Mouse (Mus musculus) liver, embryonic 15.5 days (tissue): ENCODE measurements around the gene Zpbp. TPM values are rescaled to one million over a fixed set of nuclear protein-coding genes. Genes with fewer than 3 reads are reported as not detected.

Experiments used
- ATAC-seq: fragments of 200-750 bp; cut with Nextera tagmentation; 2 replicates; pipeline ENCODE4 v1.8.0; 2017; ENCODE audit warnings: moderate number of reproducible peaks, mild to moderate bottlenecking, moderate library complexity; ENCODE audit not compliant: insufficient read depth
- H3K27ac ChIP-seq: fragments of 300-500 bp; sonication (generic); replicated peaks from 2 replicates; pipeline ENCODE4 v1.5.1; 2015; ENCODE audit warnings: mild to moderate bottlenecking, inconsistent platforms
- H3K27me3 ChIP-seq: fragments of 300-500 bp; sonication (generic); 2 replicates; pipeline ENCODE4 v1.6.1; 2015; ENCODE audit warnings: mild to moderate bottlenecking, inconsistent platforms
- H3K36me3 ChIP-seq: fragments of 300-500 bp; sonication (generic); replicated peaks from 2 replicates; pipeline ENCODE4 v1.6.1; 2015; ENCODE audit warnings: moderate library complexity, mild to moderate bottlenecking, inconsistent platforms
- H3K4me1 ChIP-seq: fragments of 300-500 bp; sonication (generic); replicated peaks from 2 replicates; pipeline ENCODE4 v1.6.1; 2015; ENCODE audit warnings: inconsistent platforms
- H3K4me2 ChIP-seq: fragments of 300-500 bp; sonication (generic); 2 replicates; pipeline ENCODE4 v1.6.1; 2015; ENCODE audit warnings: moderate library complexity, mild to moderate bottlenecking, inconsistent platforms
- H3K4me3 ChIP-seq: fragments of 300-500 bp; sonication (generic); replicated peaks from 2 replicates; pipeline ENCODE4 v1.5.1; 2015; ENCODE audit warnings: mild to moderate bottlenecking, inconsistent platforms
- H3K9ac ChIP-seq: fragments of 300-500 bp; sonication (generic); 2 replicates; pipeline ENCODE4 v1.6.1; 2015; ENCODE audit warnings: moderate library complexity, mild to moderate bottlenecking, inconsistent platforms
- H3K9me3 ChIP-seq: fragments of 300-500 bp; sonication (generic); replicated peaks from 2 replicates; pipeline ENCODE4 v1.6.1; 2016; ENCODE audit warnings: inconsistent platforms
- WGBS: fragments of 180-500 bp; shearing (Covaris S2); methylation state at CpG from one replicate; pipeline ENCODE4 v1.1.7; 2015; ENCODE audit warnings: mixed read lengths; ENCODE audit not compliant: insufficient replicate concordance; 5-methylcytosine and 5-hydroxymethylcytosine counted together
- polyA plus RNA-seq: library from polyadenylated mRNA; unstranded; fragments of >200 nt; fragmentation: Nextera tagmentation; extraction: Ambion mirVana; gene quantifications from 2 replicates; pipeline ENCODE4 v1.2.1, GENCODE M21; 2015

The Zpbp gene
- polyA plus RNA-seq: 0.15 and 0.21 TPM in 2 replicates

DNA sequence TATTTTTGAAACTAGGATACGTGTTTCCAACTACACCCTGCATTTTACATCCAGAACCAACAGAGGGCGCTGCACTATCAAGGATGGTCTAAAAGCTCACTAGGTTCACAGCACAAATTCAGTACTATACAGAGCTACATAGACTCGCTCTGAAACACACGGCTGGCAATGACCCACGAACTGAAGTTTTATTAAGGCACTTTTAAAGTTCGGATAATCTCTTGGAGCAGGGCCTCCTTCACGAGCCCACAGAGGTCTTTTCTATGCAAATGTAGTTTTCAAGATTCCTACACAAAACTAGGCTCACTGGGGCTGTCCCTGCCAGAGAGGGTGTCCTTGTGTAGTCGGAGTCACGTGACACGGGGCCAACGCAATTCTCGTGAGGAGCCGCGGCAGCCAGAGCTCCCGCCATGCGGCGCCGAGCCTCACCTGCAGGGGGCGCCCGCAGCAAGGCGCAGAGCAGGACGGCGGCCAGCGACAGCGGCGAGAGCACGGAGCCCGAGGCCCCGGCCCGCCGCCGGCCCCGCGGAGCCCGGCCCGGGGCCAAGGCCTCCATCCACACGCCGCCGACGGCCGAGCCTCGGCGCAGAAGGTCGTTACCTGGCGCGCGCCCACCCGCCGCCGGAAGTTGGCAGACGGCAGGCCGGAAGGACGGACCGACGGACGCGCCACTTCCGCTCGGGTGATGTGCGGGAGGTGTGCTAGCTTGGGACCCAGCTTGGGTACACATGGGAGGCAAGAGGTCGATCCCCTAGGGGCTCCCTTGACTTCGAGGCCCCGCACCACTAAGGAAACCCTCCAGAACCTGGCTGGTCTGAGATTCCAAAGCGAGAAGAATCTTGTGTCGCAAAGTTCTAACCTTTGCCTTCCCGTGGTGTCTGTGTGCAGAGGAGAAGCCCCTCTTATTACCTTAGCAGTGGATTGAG is at the start of gene Zpbp, which contains the start of gene Spata48:
TSS of gene Zpbp (minus strand) at position 774 of the 926 bp plus-strand sequence.
TSS of gene Spata48 (plus strand) at position 460 of the 926 bp plus-strand sequence.
- Histone ChIP-seq H3K4me3 (peak within 1 kb of the TSS; percentile 88), H3K9ac (peak within 1 kb of the TSS; percentile 82), H3K36me3 (no peaks in the 10 kb centered on the region), H3K4me2 (peak within 1 kb of the TSS; percentile 92), H3K27me3 (no peaks in the 10 kb centered on the region), H3K27ac (peak within 1 kb of the TSS; percentile 82), H3K9me3 (no peaks in the 10 kb centered on the region), H3K4me1 (peaks cover 14% of the 10 kb centered on the region)
- WGBS: 2% methylated on average over 66 of the region's 66 CpGs
- ATAC-seq: peak; percentile 98

DNA sequence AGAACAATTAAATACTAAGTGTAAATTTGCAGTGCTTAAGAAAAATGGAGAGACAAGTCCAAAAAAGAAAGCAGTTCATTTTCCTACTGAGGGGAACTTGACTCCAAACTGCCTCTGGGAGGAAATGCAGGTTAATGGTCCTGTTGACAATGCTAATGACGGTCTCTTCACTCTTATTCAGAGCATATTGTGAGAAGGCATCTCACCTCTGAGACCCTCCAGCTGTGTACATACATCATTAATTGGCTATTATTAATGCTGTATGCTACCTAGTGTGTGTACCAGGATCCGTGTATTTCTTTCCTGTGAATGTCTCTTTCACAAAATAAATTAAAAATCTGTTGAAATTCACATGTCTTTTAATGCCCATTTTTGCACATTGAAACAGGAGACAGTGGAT is 47.2 kb upstream of the Zpbp start:
- Histone ChIP-seq H3K4me3 (no peak overlapping the region), H3K27me3 (no peaks in the 10 kb centered on the region), H3K27ac (no peak overlapping the region), H3K36me3 (no peaks in the 10 kb centered on the region), H3K4me1 (no peaks in the 10 kb centered on the region), H3K4me2 (no peak overlapping the region), H3K9ac (no peak overlapping the region), H3K9me3 (no peaks in the 10 kb centered on the region)
- 65% methylated on average over 2 of the region's 2 CpGs for WGBS
- no peak for ATAC-seq

- Histone ChIP-seq H3K9me3 (no peaks in the 10 kb centered on the region), H3K36me3 (no peaks in the 10 kb centered on the region), H3K4me2 (no peak overlapping the region), H3K4me1 (no peaks in the 10 kb centered on the region), H3K27ac (no peak overlapping the region), H3K4me3 (no peak overlapping the region), H3K9ac (no peak overlapping the region), H3K27me3 (no peaks in the 10 kb centered on the region)
- WGBS: 62% methylated on average over 2 of the region's 2 CpGs
- ATAC-seq: no peak
These were observed 44.0 kb upstream of the Zpbp start for GRCm38 (mm10) chr11:11506187-11506586.

DNA sequence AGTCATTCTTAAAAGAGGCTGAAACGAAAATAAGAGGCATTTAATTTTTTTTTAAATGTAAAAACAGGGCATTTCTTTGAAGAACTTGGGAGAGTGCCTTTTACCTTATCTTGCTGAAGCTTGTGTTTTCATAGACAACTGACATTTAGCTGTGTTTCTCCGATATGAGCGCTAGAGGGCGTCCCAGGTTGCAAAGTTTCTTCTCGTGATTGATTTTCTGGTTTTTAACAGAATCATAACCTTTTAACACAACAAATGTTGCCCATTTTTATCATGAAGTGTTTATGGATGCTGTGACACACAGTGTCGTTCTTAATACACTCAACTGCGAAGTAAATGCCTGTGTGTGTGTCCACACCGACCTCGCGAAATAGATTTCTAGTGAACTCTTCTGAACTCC is 37.7 kb upstream of the Zpbp start:
- whole genome bisulfite sequencing: 18% methylated on average over 10 of the region's 10 CpGs
- Histone ChIP-seq H3K9ac (no peak overlapping the region), H3K36me3 (no peaks in the 10 kb centered on the region), H3K4me3 (no peak overlapping the region), H3K27me3 (no peaks in the 10 kb centered on the region), H3K4me2 (no peak overlapping the region), H3K27ac (no peak overlapping the region), H3K4me1 (no peaks in the 10 kb centered on the region), H3K9me3 (no peaks in the 10 kb centered on the region)
- ATAC-seq: no peak

- H3K9ac ChIP-seq: no peak overlapping the region
- ATAC-seq: no peak
- no peak overlapping the region for H3K27ac ChIP-seq
- 69% methylated on average over 2 of the region's 2 CpGs for WGBS
- no peaks in the 10 kb centered on the region for H3K9me3 ChIP-seq
- H3K27me3 ChIP-seq: no peaks in the 10 kb centered on the region
- H3K4me3 ChIP-seq: no peak overlapping the region
- H3K4me1 ChIP-seq: no peaks in the 10 kb centered on the region
- no peaks in the 10 kb centered on the region for H3K36me3 ChIP-seq
- no peak overlapping the region for H3K4me2 ChIP-seq
These were observed 33.5 kb upstream of the Zpbp start for GRCm38 (mm10) chr11:11495697-11496096.

DNA sequence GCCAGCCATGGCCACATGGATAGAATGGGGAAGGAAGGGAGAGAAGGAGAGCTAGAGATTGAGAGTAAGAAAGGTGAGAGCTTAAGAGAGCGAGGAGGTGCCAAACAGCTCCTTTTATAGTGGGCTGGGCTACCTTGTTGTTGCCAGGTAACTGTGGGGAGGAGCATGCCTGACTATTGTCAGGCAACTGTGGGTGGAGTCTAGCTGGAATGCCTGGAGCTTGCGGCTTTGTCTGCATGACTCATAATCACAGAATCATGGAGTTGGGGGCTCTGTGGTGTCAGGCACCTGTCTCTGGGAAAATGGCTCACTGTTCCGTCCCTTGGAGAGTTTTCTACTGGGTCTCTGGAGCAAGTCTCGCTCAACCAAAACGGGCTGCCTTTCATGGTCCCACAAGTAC is 29.8 kb upstream of the Zpbp start:
- no peak for ATAC-seq
- 72% methylated on average over 5 of the region's 5 CpGs for WGBS
- no peak overlapping the region for H3K4me3 ChIP-seq
- no peaks in the 10 kb centered on the region for H3K27me3 ChIP-seq
- H3K36me3 ChIP-seq: no peaks in the 10 kb centered on the region
- H3K4me1 ChIP-seq: no peaks in the 10 kb centered on the region
- H3K4me2 ChIP-seq: no peak overlapping the region
- no peak overlapping the region for H3K9ac ChIP-seq
- no peak overlapping the region for H3K27ac ChIP-seq
- no peaks in the 10 kb centered on the region for H3K9me3 ChIP-seq

- Histone ChIP-seq H3K36me3 (no peaks in the 10 kb centered on the region), H3K4me3 (no peak overlapping the region), H3K27me3 (no peaks in the 10 kb centered on the region), H3K27ac (no peak overlapping the region), H3K9ac (no peak overlapping the region), H3K4me1 (no peaks in the 10 kb centered on the region), H3K4me2 (no peak overlapping the region), H3K9me3 (no peaks in the 10 kb centered on the region)
- ATAC-seq: no peak
- WGBS: 28% methylated on average over 8 of the region's 8 CpGs
These were observed 22.2 kb upstream of the Zpbp start for GRCm38 (mm10) chr11:11484378-11484777.

DNA sequence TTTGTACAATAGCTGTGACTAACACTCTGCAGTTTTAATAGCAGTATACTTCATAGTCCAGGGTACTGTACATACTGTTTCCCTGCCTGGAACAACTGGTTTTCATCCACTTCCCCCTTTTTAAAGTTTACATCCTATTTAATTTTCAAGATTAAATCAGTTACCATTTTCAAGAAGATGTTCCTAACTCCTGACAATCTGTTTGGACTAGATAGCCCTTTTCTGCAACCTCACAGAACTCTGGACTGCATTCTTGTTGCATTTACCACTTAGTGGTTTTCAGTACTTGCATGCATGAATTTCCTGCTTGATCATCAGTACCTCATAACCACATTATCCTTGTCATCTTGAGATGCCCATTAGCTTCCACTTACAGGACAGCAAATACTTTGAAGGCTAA is 6.7 kb upstream of the Zpbp start:
- H3K4me3 ChIP-seq: no peak overlapping the region
- H3K9ac ChIP-seq: no peak overlapping the region
- no peaks in the 10 kb centered on the region for H3K36me3 ChIP-seq
- no peak overlapping the region for H3K4me2 ChIP-seq
- no peak for ATAC-seq
- H3K27ac ChIP-seq: no peak overlapping the region
- H3K4me1 ChIP-seq: no peaks in the 10 kb centered on the region
- H3K27me3 ChIP-seq: no peaks in the 10 kb centered on the region; the same call in 1 of the 2 replicates
- no peaks in the 10 kb centered on the region for H3K9me3 ChIP-seq

GRCm38 (mm10) chr11:11462561-11462890 is 318 bp upstream of the Zpbp start:
- no peak for ATAC-seq
- H3K4me1 ChIP-seq: peaks cover 14% of the 10 kb centered on the region
- H3K9ac ChIP-seq: peak overlapping the region; percentile 82
- no peaks in the 10 kb centered on the region for H3K36me3 ChIP-seq
- H3K27ac ChIP-seq: peak overlapping the region; percentile 82; the same call in 1 of the 2 replicates
- H3K27me3 ChIP-seq: no peaks in the 10 kb centered on the region
- peak overlapping the region; percentile 92 for H3K4me2 ChIP-seq
- peak overlapping the region; percentile 88 for H3K4me3 ChIP-seq
- WGBS: 66% methylated on average over 5 of the region's 5 CpGs
- no peaks in the 10 kb centered on the region for H3K9me3 ChIP-seq

DNA sequence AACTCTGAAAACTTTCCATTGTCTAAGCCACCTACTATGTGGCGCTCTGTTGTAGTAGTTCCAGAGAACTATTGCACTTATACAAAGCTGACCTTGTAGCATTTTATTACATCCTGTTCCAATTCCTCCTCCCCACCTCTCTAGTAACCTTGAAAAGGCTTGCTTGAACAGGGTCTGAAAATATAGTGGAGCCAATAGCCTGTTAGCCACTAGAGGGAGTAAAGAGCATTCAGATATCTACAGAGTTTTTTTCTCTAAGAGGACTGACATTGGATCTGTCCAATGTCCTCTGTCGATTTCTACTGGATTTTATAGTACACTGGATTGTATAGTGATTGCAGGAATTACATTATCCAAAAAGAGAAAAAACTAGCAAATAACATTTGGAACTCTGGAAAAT is 7.2 kb downstream of the Zpbp start:
- H3K4me3 ChIP-seq: no peak overlapping the region
- H3K27me3 ChIP-seq: no peaks in the 10 kb centered on the region
- H3K4me2 ChIP-seq: no peak overlapping the region
- WGBS: 19% methylated on average over 2 of the region's 2 CpGs
- no peaks in the 10 kb centered on the region for H3K36me3 ChIP-seq
- no peak overlapping the region for H3K27ac ChIP-seq
- no peaks in the 10 kb centered on the region for H3K4me1 ChIP-seq
- no peak for ATAC-seq
- H3K9ac ChIP-seq: no peak overlapping the region
- no peaks in the 10 kb centered on the region for H3K9me3 ChIP-seq

- Histone ChIP-seq H3K9ac (no peak overlapping the region), H3K9me3 (no peaks in the 10 kb centered on the region), H3K4me2 (no peak overlapping the region), H3K4me3 (no peak overlapping the region), H3K4me1 (no peaks in the 10 kb centered on the region), H3K36me3 (no peaks in the 10 kb centered on the region), H3K27ac (no peak overlapping the region), H3K27me3 (no peaks in the 10 kb centered on the region)
- WGBS: 22% methylated on average over 2 of the region's 2 CpGs
- no peak for ATAC-seq
These were observed 44.9 kb downstream of the Zpbp start for GRCm38 (mm10) chr11:11417356-11417755.

GRCm38 (mm10) chr11:11414188-11414587 is 48.0 kb downstream of the Zpbp start:
- Histone ChIP-seq H3K27me3 (no peaks in the 10 kb centered on the region), H3K4me3 (no peak overlapping the region), H3K9ac (no peak overlapping the region), H3K9me3 (no peaks in the 10 kb centered on the region), H3K4me1 (no peaks in the 10 kb centered on the region), H3K4me2 (no peak overlapping the region), H3K27ac (no peak overlapping the region), H3K36me3 (no peaks in the 10 kb centered on the region)
- no peak for ATAC-seq
- WGBS: 53% methylated on average over 5 of the region's 5 CpGs
